Mouse (Mus musculus) embryonic fibroblast, embryonic 13.5 days (primary cell): ENCODE results near the gene Gnas.

ENCODE experiments used
- CTCF ChIP-seq: IDR thresholded peaks from 2 replicates; pipeline ENCODE4 v1.5.1; 2011; ENCODE audit warnings: mild to moderate bottlenecking, control low read depth, low read length, moderate library complexity, borderline replicate concordance; ENCODE audit not compliant: insufficient read depth
- POLR2A ChIP-seq: IDR thresholded peaks from 2 replicates; pipeline ENCODE4 v1.6.1; 2011; ENCODE audit warnings: low read depth, mild to moderate bottlenecking, control low read depth, low read length, moderate library complexity

- peak; percentile 49; the same call in 1 of the 2 replicates for TF ChIP-seq CTCF
- no peak for TF ChIP-seq POLR2A
Observed at GRCm38 (mm10) chr2:174284011-174284410, at the start of gene Gnas.
